Mouse (Mus musculus): Measurements from ENCODE around the gene Egfl7.

The Egfl7 gene

GRCm38 (mm10) chr2:26611054-26611453, 31.2 kb downstream of the Egfl7 start:
- no peak for DNase-seq (ENCODE audit: low read depth, low spot score)

GRCm38 (mm10) chr2:26611896-26612295, 32.1 kb downstream of the Egfl7 start:
- DNase-seq (ENCODE audit: low read depth, low spot score): no peak

GRCm38 (mm10) chr2:26614903-26615302, 35.1 kb downstream of the Egfl7 start:
- DNase-seq (ENCODE audit: low read depth, low spot score): no peak

- no peak for DNase-seq (ENCODE audit: low read depth, low spot score)
Measured at GRCm38 (mm10) chr2:26615459-26616124, 35.8 kb downstream of the Egfl7 start.

- DNase-seq (ENCODE audit: low read depth, low spot score): no peak
Measured at GRCm38 (mm10) chr2:26617331-26617730, 37.5 kb downstream of the Egfl7 start.

GRCm38 (mm10) chr2:26617928-26618327, 38.1 kb downstream of the Egfl7 start:
- no peak for DNase-seq (ENCODE audit: low read depth, low spot score)

- DNase-seq (ENCODE audit: low read depth, low spot score): no peak
Measured at GRCm38 (mm10) chr2:26621246-26621645, 41.4 kb downstream of the Egfl7 start.

- DNase-seq (ENCODE audit: low read depth, low spot score): no peak
Measured at GRCm38 (mm10) chr2:26622984-26623383, 43.2 kb downstream of the Egfl7 start.

- DNase-seq (ENCODE audit: low read depth, low spot score): no peak
Measured at GRCm38 (mm10) chr2:26625419-26625818, 45.6 kb downstream of the Egfl7 start.

GRCm38 (mm10) chr2:26626081-26626480, 46.3 kb downstream of the Egfl7 start:
- DNase-seq (ENCODE audit: low read depth, low spot score): no peak

- DNase-seq (ENCODE audit: low read depth, low spot score): peak; percentile 83
Measured at GRCm38 (mm10) chr2:26627921-26628739, 48.3 kb downstream of the Egfl7 start, which contains the start of gene Fam69b. Gene Fam69b (plus strand): TSS chr2:26628457.

GRCm38 (mm10) chr2:26628792-26629437, 49.1 kb downstream of the Egfl7 start:
- DNase-seq (ENCODE audit: low read depth, low spot score): no peak

- DNase-seq (ENCODE audit: low read depth, low spot score): no peak
Measured at GRCm38 (mm10) chr2:26632541-26633395, 53.0 kb downstream of the Egfl7 start.

- no peak for DNase-seq (ENCODE audit: low read depth, low spot score)
Measured at GRCm38 (mm10) chr2:26633953-26634530, 54.2 kb downstream of the Egfl7 start.

GRCm38 (mm10) chr2:26634629-26635488, 55.0 kb downstream of the Egfl7 start:
- DNase-seq (ENCODE audit: low read depth, low spot score): no peak

- no peak for DNase-seq (ENCODE audit: low read depth, low spot score)
Measured at GRCm38 (mm10) chr2:26635489-26636324, 55.9 kb downstream of the Egfl7 start.

GRCm38 (mm10) chr2:26636325-26636635, 56.5 kb downstream of the Egfl7 start:
- DNase-seq (ENCODE audit: low read depth, low spot score): no peak

GRCm38 (mm10) chr2:26637316-26637932, 57.6 kb downstream of the Egfl7 start:
- no peak for DNase-seq (ENCODE audit: low read depth, low spot score)

GRCm38 (mm10) chr2:26638039-26638438, 58.2 kb downstream of the Egfl7 start:
- DNase-seq (ENCODE audit: low read depth, low spot score): no peak
